Mouse (Mus musculus) ovary, postnatal 36 days (tissue): ENCODE results near the gene Asb4.
"Not testable (repeated sequence)": the region's sequence is repeated elsewhere in the genome, so short reads cannot be mapped to it uniquely, and the experiment has no call there.

ENCODE experiments used
- DNase-seq: peaks from one replicate; pipeline ENCODE4 v3.0.0; 2022; ENCODE audit warnings: low spot score, mixed read lengths

Gene Asb4

DNA sequence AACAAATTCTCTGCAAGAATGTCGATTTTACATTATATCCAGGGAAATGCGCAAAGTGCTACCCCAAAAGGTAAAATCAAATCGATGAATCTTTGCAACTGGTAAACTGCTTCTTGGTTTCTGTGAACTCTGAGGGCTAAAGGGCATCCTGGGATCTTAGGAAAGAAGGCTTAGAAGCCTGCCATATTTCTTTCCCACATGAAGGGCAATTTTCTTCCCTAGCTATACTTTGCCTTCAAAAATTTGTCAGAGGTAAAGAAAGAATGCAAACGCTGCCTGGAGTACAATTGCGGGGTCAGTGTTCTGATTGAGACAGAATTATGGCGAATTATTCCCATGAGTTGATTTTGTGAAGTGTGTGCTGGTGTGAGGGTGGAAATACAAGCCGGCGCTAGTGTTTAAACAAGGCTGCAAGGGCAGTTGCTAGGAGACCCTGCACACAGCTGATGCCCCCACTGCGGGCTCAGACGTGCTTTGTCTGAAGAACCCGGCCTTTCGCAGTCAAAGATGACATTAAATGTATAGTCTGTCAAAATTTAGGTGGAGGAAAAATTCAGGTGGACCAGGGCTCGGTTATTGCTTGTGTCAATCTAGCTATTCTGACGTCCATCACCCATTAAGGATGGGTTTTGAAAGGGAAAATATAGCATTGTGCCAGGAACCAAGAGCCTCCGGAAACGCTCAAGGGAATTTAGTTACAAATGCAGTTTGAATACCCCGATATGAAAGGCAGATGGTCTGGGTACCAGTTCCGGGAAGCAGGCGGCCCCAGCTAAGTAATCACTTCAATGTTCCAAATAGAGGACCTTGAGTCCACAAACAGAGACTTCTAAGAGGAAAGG is at the start of gene Asb4:
Gene Asb4 (plus strand): TSS at position 51 of the 842 bp plus-strand sequence.
- no peak for DNase-seq

GRCm38 (mm10) chr6:5334021-5334420 is 49.2 kb upstream of the Asb4 start:
- DNase-seq = no peak

GRCm38 (mm10) chr6:5336016-5336415 is 47.2 kb upstream of the Asb4 start:
- DNase-seq = not testable (repeated sequence)

DNA sequence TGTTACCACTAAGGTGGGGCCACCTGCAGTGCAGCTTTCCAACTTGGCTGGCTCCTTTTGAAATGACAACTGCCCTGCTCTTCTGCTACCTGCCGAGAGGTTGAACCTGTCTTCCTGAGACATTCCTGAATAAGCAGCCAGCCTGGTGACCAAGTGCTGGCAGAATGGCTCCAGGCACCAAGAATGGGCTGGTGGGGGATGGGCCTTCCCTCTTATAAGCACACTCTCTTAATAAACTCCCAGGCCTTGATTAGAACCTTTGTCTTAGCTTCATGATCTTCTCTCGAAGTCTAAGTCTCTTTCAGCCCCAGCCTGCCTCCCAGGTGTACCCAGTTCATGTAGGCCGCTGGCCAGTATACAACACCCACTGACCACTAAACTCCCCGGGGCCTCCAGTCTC is 44.4 kb upstream of the Asb4 start:
- not testable (repeated sequence) for DNase-seq

GRCm38 (mm10) chr6:5339283-5339682 is 43.9 kb upstream of the Asb4 start:
- not testable (repeated sequence) for DNase-seq

DNA sequence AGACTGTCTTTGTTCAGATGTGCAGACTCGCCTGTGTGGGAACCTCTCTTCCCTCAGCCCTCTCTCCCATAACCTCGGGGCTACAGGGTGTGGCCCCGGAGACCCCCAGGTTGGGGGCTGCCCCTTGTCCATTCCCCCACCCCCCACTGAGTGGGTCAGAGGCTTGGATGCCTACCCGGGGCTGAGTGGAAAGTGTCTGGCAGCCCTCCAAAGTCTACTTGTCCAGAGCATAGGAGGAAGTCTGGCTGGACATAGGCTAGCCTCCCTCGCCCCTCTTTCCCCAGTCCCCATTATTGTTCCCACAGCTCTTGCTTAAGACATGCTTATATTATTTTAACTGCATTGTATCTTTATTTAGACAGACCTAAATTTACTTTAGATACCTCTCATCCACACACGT is 38.9 kb upstream of the Asb4 start:
- DNase-seq = no peak

DNA sequence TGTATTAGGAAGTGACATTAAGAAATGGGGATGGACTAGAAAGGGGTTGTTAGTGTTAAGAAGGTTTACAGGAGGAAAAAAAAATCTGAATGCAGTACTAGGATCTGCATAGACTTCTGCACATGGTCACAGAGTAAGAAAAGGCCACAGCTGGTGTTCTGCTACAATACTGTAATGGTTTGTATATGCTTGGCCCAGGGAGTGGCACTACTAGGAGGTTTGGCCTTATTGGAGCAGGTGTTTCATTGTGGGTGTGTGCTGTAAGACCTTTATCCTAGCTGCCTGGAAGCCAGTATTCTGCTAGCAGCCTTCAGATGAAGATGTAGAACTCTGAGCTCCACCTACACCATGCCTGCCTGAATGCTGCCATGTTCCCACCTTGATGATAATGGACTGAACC is 25.3 kb upstream of the Asb4 start:
- no peak for DNase-seq

DNA sequence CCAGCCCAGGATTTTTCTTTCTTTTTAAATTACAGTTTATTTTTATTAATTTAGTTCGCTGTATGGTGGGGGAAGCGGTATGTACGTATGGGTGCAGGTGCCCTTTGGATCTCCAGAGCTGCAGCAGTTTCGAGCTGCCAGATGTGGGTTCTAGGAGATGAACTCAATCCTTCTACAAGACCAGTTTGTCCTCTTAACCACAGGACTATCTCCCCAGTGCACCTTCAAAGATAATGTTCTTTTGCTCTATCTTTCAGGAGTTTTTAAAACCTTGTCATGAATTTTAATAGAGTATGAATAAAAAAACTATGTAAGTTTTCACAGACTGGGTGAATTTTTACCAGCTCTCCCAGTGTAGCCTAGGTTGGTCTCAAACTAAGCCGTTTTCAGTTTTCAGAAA is 22.8 kb upstream of the Asb4 start:
- no peak for DNase-seq

- no peak for DNase-seq
Measured at GRCm38 (mm10) chr6:5361987-5362386, 21.2 kb upstream of the Asb4 start.

- DNase-seq = no peak
Measured at GRCm38 (mm10) chr6:5365845-5366244, 17.3 kb upstream of the Asb4 start.

GRCm38 (mm10) chr6:5376884-5377283 is 6.3 kb upstream of the Asb4 start:
- DNase-seq = no peak

- no peak for DNase-seq
Measured at GRCm38 (mm10) chr6:5379048-5379447, 4.1 kb upstream of the Asb4 start.

GRCm38 (mm10) chr6:5379781-5380623 is 3.2 kb upstream of the Asb4 start:
- DNase-seq = peak; percentile 21

DNA sequence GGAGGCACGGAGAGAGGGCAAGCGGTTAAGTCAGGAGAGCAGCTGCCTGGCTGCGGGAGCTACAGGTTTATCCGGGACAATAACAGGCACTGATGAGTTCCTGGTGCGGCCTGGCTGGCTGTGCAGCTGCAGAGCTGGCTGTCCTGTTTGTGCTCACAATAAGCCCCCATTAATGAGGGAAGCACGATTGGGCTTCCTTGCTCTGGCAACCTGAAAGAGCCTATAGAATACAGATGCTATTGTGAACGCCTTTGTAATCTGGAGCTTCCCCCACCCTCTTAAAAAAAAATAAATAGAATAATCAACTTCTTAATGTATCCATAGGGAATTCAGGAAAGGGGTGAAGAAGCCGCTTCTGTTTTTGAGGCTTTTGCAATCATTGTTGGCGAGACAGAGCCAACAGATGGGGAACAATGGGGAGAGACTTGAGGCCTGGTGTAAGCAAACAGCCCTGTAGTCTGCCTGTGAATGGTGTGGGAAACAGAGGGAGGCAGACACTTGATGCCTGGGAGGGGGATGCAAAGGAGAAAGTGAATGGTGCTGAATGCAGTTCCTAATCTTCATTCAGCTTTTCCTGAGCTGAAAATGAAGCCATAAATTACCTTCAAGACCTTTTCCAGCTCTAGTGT is 2.4 kb upstream of the Asb4 start:
- DNase-seq = no peak

DNA sequence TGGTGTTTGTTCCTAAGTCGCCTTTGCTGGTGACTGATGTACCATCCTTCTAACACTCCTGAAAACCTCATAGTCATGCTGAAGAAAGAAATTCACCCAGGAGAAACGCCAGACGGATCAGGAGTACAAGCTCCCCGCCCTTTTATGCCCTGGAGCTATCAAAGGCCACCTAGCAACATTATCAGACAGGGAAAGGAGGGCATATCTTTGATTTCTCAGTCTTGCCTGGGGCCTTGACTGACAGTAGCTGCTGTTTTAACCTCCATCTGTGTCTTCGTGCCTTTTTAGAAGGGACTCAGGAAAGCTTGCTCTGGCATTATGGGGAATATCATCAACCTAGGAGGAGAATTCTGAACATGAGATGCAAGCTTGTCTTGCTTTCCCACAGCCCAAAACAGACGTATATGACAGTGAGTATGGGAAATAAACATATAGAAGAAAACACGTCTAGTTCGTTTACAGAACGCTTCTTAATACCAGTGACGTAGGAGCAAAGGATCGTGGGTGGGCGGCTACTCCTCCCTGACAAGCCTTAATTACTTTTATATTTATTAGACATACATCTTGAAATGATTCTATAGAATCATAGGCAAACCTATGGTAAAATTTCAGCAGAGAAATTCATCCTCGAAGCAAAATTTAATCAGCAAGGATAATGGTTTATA is 1.1 kb upstream of the Asb4 start:
- no peak for DNase-seq

DNA sequence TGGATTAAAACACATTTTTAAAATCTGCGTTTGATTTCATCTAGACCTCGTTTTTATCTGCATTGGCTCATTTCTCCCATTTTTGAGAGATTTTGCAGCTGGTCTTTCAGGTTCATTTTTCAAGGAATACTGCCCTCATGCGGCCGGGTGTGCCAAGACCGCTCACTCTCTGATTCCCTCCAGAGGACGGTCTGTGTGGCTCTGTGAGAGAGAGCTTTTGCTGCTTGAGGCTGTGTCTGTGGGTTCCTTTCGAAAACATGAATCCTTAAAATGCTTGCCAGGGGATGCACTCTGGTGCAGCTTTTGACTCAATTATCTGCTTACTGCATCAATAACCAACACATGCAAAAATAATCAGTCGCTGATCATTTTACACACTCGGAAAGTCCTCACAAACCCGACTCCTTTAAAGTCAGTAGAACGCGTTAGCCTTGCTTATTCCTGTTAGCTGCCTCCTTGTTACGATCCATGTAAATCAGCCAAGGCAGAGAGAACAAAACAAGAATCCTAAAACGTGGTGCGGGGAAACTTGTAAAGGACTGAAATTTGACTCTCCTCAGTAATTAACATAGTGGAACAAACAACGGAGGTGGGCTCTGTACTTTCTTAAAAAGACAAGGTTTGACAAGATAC is 487 bp upstream of the Asb4 start:
- DNase-seq = peak; percentile 79

DNA sequence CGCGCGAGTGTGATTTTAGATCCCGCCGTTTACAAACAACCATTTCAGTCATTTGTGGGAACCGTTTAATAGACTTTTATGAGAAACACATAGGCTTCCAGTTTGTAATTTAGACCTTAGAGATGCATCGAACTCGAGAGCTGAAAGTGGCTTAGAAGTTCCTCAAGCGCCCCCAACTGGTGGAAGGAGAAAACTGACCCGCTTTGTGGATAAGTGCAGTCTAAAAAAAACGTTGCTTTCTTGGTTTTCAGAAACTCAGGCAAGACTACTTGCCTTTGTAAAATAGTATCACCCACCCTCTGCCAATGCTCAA is 948 bp downstream of the Asb4 start:
- peak; percentile 50 for DNase-seq

DNA sequence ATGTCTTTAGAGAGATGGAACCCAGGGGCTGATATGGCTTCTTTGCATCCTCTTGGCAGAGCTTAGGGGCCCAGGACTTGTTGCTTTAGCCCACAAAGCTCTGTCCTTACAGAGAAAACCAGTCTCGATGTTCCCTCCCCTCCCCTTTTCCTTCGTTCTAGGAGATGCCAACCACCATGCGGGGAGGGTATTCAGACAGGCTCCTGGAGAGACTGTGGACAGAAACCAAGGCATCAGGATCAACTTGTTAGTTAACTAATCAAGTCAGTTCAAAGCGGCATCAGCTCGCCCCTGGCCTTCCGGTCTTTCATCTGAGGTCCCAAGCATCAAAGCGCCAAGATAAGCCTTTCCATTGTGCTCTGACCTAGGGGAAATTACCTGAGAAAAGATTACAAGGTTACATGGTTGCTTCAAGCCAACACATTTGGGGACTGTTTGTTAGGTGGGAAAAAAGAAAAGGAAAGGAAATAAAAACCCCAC is 2.0 kb downstream of the Asb4 start:
- no peak for DNase-seq

- no peak for DNase-seq
Measured at GRCm38 (mm10) chr6:5386486-5386885, 3.3 kb downstream of the Asb4 start.

DNA sequence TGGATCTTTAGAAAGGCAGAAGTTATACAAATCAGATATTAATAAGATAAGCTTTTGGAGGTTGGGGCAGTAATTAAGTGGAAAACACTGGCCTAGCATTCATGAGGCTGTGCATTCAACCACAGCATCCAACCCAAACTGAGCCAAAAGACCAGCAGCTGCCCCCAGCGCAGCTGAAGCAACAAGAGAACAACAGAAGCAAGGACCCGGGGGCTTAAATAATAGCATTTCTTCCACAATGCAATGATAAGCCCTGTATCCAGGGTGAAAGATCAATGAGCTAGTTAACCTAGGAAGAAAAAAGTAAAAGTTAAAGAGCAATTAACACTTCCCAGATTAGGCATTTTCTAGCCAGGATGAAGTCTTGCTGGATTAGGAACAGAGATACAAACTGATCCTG is 4.2 kb downstream of the Asb4 start:
- no peak for DNase-seq

GRCm38 (mm10) chr6:5390298-5390697 is 7.1 kb downstream of the Asb4 start:
- DNase-seq = peak; percentile 24

DNA sequence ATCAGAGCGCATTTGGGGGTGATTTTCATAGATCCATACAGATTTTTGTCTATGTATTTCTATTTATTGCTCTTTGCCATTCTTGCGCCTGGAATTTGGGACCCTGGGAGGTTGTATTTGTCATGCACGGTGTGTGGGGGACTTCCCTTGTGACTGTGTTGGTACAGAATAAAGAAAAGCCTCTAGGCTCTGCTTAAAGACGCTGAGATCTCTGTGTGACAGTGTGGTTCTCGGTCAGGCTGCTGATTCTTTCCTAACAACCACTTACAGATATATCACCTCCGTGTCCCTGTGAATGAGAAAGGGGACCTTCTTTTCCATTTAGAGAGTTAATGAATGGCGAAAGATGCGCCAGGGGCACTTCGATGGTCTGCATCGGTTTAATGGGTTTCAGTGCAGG is 7.8 kb downstream of the Asb4 start:
- no peak for DNase-seq
